Mouse (Mus musculus): Measurements from ENCODE around the gene Evi5.

The Evi5 gene

GRCm38 (mm10) chr5:107722661-107723532, 152.0 kb downstream of the Evi5 start:
- TF ChIP-seq GATA4 (IDR thresholded peaks at IDR 0.05; ENCODE audit: insufficient replicate concordance, low read length): no peak

- no peak for TF ChIP-seq GATA4 (IDR thresholded peaks at IDR 0.05; ENCODE audit: insufficient replicate concordance, low read length)
These were observed 153.3 kb downstream of the Evi5 start for GRCm38 (mm10) chr5:107721638-107722011.

DNA sequence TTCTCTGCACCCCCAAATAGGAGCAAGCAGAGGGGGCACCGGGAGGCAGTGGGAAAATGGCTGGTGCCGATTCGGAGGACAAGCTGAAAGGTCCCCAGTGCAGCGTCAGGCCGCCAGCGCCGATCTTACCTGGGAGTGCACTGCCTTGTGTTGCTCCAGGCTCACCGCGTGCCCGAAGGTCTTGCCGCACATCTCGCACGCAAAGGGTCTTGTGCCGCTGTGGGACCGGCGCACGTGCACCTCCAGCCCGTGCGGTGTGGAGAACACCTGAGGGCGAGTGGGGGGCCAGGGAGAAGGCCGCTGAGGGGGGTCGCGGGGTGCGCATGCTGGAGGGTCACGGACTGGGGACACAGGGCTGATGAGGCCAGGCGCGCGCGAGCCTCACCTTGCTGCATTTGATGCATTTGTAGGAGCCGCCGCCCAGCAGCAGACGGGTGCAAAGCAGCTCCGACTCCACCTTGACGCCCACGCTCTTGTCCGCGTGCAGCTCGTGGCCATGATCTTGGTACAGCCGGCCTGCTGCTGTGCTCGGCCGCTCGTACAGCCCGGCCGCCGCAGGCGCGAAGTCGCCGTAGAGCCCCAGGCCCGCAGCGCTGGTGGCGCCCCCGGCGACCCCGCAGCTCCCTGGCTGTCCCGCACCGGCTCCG, 153.8 kb downstream of the Evi5 start:
- TF ChIP-seq GATA4 (IDR thresholded peaks at IDR 0.05; ENCODE audit: insufficient replicate concordance, low read length): no peak

DNA sequence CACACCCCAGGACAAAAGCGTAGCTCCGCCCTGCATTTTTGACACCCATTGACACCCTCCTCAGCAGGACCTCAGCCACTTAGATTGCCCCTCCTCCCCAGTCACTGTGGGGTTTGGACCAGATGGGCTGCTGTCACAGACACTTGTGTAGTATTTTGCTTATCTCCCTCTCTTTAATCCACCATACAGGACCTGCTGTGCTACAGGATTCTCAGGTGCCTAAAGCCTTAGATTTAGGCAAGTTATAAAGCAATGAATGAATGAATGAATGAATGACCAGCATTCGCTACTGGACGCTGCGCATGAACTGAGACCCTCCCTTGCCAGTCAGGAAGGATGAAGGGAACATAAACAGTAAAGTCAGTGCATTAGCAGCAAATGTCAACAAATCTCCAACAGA, 154.4 kb downstream of the Evi5 start:
- no peak for TF ChIP-seq GATA4 (IDR thresholded peaks at IDR 0.05; ENCODE audit: insufficient replicate concordance, low read length)

- TF ChIP-seq GATA4 (IDR thresholded peaks at IDR 0.05; ENCODE audit: insufficient replicate concordance, low read length): no peak
These were observed 155.1 kb downstream of the Evi5 start for GRCm38 (mm10) chr5:107719786-107720185.

- TF ChIP-seq GATA4 (IDR thresholded peaks at IDR 0.05; ENCODE audit: insufficient replicate concordance, low read length): no peak
These were observed 155.7 kb downstream of the Evi5 start for GRCm38 (mm10) chr5:107719209-107719608.

DNA sequence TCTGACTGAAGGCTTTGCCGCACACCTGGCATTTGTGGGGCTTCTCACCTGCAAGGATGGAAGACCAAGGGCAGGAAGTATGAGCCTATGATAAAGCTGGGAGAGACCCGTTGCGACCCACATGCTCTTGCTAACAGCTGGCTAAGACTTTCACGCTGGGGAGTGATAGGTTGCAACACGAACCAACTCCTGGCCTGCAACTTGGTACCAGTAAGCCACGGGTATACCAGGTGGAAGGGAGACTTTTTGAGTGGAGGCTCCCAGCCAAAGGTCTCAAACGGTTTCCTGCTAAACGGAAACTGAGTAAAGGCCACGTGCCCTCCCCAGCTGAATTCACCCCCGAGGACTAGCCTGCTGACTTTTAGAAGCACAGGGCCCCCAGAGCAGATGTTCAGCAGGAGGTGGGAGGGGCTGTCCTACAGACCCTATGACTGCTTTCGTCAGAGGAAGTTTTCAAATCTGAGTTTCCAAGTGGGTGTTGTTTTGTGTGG, 157.0 kb downstream of the Evi5 start:
- TF ChIP-seq GATA4 (IDR thresholded peaks at IDR 0.05; ENCODE audit: insufficient replicate concordance, low read length): no peak

- no peak for TF ChIP-seq GATA4 (IDR thresholded peaks at IDR 0.05; ENCODE audit: insufficient replicate concordance, low read length)
These were observed 163.2 kb downstream of the Evi5 start for GRCm38 (mm10) chr5:107711689-107712088.

DNA sequence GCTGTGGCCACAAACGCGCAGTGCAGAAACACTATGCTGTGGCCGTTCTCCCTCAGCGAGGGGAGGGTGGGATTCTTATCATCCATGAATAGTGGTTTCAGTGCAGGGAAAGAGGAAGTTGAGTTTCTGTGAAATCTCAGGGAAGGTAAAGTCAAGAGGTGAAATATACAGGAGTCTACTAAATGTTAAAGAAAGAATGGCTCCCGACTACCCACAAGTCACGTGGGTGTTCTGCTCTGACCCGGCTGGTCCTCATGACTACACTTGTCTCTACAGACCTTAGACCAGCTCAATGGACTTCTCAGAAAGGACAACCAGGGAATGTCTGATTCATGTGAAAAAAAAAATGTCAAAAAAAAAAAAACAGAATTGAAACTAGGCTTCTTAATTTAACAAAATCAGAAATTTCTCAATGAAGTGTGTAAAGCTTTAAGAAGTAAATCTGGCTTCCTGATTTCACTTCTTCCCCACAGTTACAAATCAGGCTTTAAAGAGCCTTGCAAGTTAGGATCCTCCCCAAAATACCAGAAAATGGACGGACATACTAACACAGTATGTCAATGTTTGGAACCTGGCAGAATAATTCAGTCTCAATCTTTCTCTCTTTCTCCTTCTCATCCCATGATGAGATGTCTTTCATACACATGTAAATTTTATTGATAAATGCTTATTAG, 166.6 kb downstream of the Evi5 start:
- no peak for TF ChIP-seq GATA4 (IDR thresholded peaks at IDR 0.05; ENCODE audit: insufficient replicate concordance, low read length)

DNA sequence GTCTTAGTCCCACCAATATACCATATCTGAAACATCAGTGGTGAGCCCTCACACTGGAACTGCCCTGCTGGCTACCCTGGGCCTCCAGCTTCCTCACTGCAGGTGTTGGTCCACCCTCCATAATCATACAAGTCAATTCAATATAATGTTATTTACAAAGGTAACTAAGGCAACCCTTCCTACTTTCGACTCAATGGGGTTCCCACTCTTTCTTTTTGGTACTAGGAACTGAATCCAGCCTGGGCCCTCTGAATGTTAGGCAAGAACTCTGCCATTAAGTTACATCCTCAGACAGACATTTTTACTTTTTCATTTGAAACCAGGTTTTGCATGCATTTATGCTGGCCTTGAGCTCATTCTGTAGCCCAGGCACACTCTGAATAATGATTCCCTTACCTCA, 168.6 kb downstream of the Evi5 start:
- TF ChIP-seq GATA4 (IDR thresholded peaks at IDR 0.05; ENCODE audit: insufficient replicate concordance, low read length): no peak

DNA sequence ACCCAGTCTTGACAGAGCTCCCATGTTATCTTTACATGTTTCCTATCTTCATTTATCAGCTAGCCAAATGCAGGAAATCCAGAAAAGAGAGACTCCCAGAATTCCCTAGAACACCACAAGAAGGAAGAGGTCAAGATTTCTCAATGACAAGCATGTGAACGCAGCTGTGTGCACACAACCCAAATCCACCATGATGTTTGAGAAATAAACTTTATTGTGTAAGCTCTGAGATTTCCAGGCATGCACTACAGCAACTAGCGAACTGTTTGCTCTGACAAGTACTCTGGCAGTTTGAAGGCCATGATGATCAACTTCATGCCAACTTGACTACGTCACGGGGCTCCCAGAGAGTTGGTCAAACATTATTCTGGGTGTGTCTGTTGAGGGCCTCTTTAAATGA, 169.2 kb downstream of the Evi5 start:
- TF ChIP-seq GATA4 (IDR thresholded peaks at IDR 0.05; ENCODE audit: insufficient replicate concordance, low read length): no peak

DNA sequence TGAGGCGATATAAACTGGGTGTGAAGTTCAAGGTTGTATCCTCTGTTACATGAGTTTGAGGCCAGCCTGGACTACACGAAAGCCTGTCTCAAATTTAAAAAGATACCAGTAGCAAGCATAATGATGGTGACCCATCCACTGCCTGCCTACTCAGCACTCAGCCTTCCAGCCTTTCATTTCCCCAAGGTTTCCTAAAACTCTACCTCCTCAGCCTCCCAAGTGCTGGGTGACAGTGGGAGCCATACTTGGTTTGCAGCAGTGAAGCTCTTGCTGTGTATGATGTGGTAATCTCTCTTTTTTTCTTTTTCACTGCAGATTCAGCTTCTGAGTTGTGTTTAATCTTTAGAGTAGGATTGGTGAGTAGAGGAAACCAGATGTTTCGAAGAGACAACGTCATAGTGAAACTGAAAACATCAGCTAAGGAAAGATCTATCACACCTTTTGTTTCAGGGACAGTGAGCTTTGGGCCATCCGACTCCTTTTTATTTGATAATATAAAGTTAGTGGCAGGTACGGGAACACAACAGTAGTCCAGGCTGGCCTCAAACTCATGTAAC, 171.6 kb downstream of the Evi5 start:
- TF ChIP-seq GATA4 (IDR thresholded peaks at IDR 0.05; ENCODE audit: insufficient replicate concordance, low read length): no peak

DNA sequence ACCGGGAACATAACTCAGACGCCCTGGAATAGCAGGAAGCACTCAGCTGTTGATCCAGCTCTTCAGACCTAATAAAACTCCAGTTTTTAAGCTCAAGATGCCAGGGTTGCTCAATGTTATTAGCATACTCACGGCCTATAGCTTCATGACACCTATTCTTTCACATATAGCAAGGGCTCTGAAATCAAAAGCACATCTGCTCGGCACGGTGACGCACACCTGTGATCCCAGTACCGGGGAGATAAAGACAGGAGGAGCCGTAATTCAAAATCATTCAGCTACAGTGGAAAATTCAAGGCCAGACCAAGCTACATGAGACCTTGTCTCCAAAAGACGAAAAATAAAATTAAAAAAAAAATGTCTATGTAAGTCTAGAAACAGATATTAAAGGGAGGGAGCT, 173.2 kb downstream of the Evi5 start:
- no peak for TF ChIP-seq GATA4 (IDR thresholded peaks at IDR 0.05; ENCODE audit: insufficient replicate concordance, low read length)

GRCm38 (mm10) chr5:107700873-107701272, 174.0 kb downstream of the Evi5 start:
- no peak for TF ChIP-seq GATA4 (IDR thresholded peaks at IDR 0.05; ENCODE audit: insufficient replicate concordance, low read length)

GRCm38 (mm10) chr5:107698888-107699287, 176.0 kb downstream of the Evi5 start:
- TF ChIP-seq GATA4 (IDR thresholded peaks at IDR 0.05; ENCODE audit: insufficient replicate concordance, low read length): no peak

Data from liver, adult (tissue).